Mouse (Mus musculus) myocyte (in vitro differentiated cells): ENCODE measurements at regions not wholly inside any gene's neighbourhood (a gene's known extent, or its start where the extent isn't known, plus 50 kb on each side); places are given as distances from the start of the nearest gene placed in this dataset.
A peak's percentile ranks its signal among the peaks of the same experiment; 100 is the strongest.

Experiments
- H3K27me3 ChIP-seq: one replicate; pipeline ENCODE4 v1.6.1; 2011; ENCODE audit not compliant: control insufficient read depth, insufficient read depth, insufficient read length
- H3K36me3 ChIP-seq: one replicate; pipeline ENCODE4 v1.6.1; 2011; ENCODE audit not compliant: control insufficient read depth, insufficient read depth
- H3K4me2 ChIP-seq: one replicate; pipeline ENCODE4 v1.6.1; 2011; ENCODE audit warnings: low read depth, control low read depth
- H3K4me3 ChIP-seq: one replicate; pipeline ENCODE4 v1.5.1; 2011; ENCODE audit warnings: mild to moderate bottlenecking, control low read depth, moderate library complexity
- H3K79me2 ChIP-seq: one replicate; pipeline ENCODE4 v1.6.1; 2011; ENCODE audit not compliant: control insufficient read depth, insufficient read depth
- H3ac ChIP-seq: one replicate; pipeline ENCODE4 v1.6.1; 2011; ENCODE audit not compliant: control insufficient read depth, insufficient read length
- CEBPB ChIP-seq: IDR thresholded peaks from 2 replicates; pipeline ENCODE4 v1.6.1; 2011; ENCODE audit warnings: mild to moderate bottlenecking, moderate library complexity; ENCODE audit not compliant: poor library complexity, insufficient read depth, severe bottlenecking
- E2F4 ChIP-seq: IDR thresholded peaks from one replicate; pipeline ENCODE4 v1.6.1; 2011; ENCODE audit warnings: mild to moderate bottlenecking, control low read depth, moderate library complexity; ENCODE audit not compliant: insufficient read depth
- MAX ChIP-seq: IDR thresholded peaks from one replicate; pipeline ENCODE4 v1.6.1; 2011; ENCODE audit warnings: low read depth, mild to moderate bottlenecking, control low read depth
- MYOD1 ChIP-seq, 3 experiments: IDR thresholded peaks; one replicate each; pipeline ENCODE4 v1.6.1; 2011; ENCODE audit warnings: control low read depth in 2 of 3, low read depth in 2 of 3, mild to moderate bottlenecking in 2 of 3, moderate library complexity in 1 of 3; ENCODE audit not compliant: insufficient read length in 2 of 3, control insufficient read depth in 1 of 3
- MYOG ChIP-seq, 3 experiments: IDR thresholded peaks; one replicate each; pipeline ENCODE4 v1.6.1; 2011; ENCODE audit warnings: control low read depth in 2 of 3, low read depth in 2 of 3, mild to moderate bottlenecking in 2 of 3; ENCODE audit not compliant: insufficient read length in 2 of 3, control insufficient read depth in 1 of 3, insufficient read depth in 1 of 3
- POLR2A ChIP-seq: IDR thresholded peaks from one replicate; pipeline ENCODE4 v1.6.1; 2011; ENCODE audit warnings: low read depth, mild to moderate bottlenecking, control low read depth, moderate library complexity; ENCODE audit not compliant: insufficient read length
- POLR2AphosphoS2 ChIP-seq: IDR thresholded peaks from one replicate; pipeline ENCODE4 v1.6.1; 2011; ENCODE audit warnings: low read depth, control low read depth; ENCODE audit not compliant: insufficient read length
- REST ChIP-seq: IDR thresholded peaks from one replicate; pipeline ENCODE4 v1.6.1; 2011; ENCODE audit warnings: mild to moderate bottlenecking, control low read depth, moderate library complexity; ENCODE audit not compliant: insufficient read depth, insufficient read length
- SRF ChIP-seq: IDR thresholded peaks from one replicate; pipeline ENCODE4 v1.6.1; 2011; ENCODE audit warnings: low read depth; ENCODE audit not compliant: control insufficient read depth, insufficient read length
- TCF12 ChIP-seq: IDR thresholded peaks from one replicate; pipeline ENCODE4 v1.6.1; 2011; ENCODE audit warnings: mild to moderate bottlenecking, control low read depth; ENCODE audit not compliant: poor library complexity, insufficient read depth, severe bottlenecking
- TCF3 ChIP-seq: IDR thresholded peaks from one replicate; pipeline ENCODE4 v1.6.1; 2011; ENCODE audit warnings: low read depth, control low read depth; ENCODE audit not compliant: insufficient read length
- USF1 ChIP-seq: IDR thresholded peaks from one replicate; pipeline ENCODE4 v1.6.1; 2011; ENCODE audit warnings: low read depth, mild to moderate bottlenecking, control low read depth, moderate library complexity

- H3K4me2 ChIP-seq, result no peak overlapping the region
- H3K36me3 ChIP-seq, result no peaks in the 10 kb centered on the region
- H3K79me2 ChIP-seq, result no peaks in the 10 kb centered on the region
- TF ChIP-seq MYOG (IDR thresholded peaks at IDR 0.05; ENCODE audit: control insufficient read depth in 1 of 3, insufficient read depth in 1 of 3, insufficient read length in 2 of 3, low read depth in 2 of 3), result no peak
- peaks cover 36% of the 10 kb centered on the region for H3K27me3 ChIP-seq
- no peak overlapping the region for H3K4me3 ChIP-seq
- no peak overlapping the region for H3ac ChIP-seq
Measured at GRCm38 (mm10) chr14:24957392-24957791, 470.5 kb downstream of the Rps24 start.

GRCm38 (mm10) chr14:24958821-24959220 is 471.9 kb downstream of the Rps24 start:
- Histone ChIP-seq H3K36me3 (no peaks in the 10 kb centered on the region), H3ac (no peak overlapping the region), H3K27me3 (peaks cover 36% of the 10 kb centered on the region), H3K79me2 (no peaks in the 10 kb centered on the region), H3K4me2 (no peak overlapping the region), H3K4me3 (no peak overlapping the region)
- TF ChIP-seq CEBPB (no peak), MAX (no peak), MYOG (IDR thresholded peaks at IDR 0.05; ENCODE audit: control insufficient read depth in 1 of 3, insufficient read depth in 1 of 3, insufficient read length in 2 of 3, low read depth in 2 of 3) (no peak), TCF12 (no peak), E2F4 (no peak)

- H3K79me2 ChIP-seq, result no peaks in the 10 kb centered on the region
- TF ChIP-seq SRF (no peak), TCF12 (no peak), E2F4 (no peak), CEBPB (no peak), REST (no peak)
- no peak overlapping the region for H3K4me3 ChIP-seq
- no peak overlapping the region for H3ac ChIP-seq
- H3K4me2 ChIP-seq, result no peak overlapping the region
- no peaks in the 10 kb centered on the region for H3K36me3 ChIP-seq
- H3K27me3 ChIP-seq, result peaks cover 36% of the 10 kb centered on the region
Measured at GRCm38 (mm10) chr14:24959401-24959800, 472.5 kb downstream of the Rps24 start.

GRCm38 (mm10) chr14:24960082-24960482 is 473.2 kb downstream of the Rps24 start:
- H3K4me3 ChIP-seq, result no peak overlapping the region
- no peaks in the 10 kb centered on the region for H3K36me3 ChIP-seq
- H3K27me3 ChIP-seq, result peaks cover 33% of the 10 kb centered on the region
- no peak overlapping the region for H3ac ChIP-seq
- TF ChIP-seq MYOG (IDR thresholded peaks at IDR 0.05; ENCODE audit: control insufficient read depth in 1 of 3, insufficient read depth in 1 of 3, insufficient read length in 2 of 3, low read depth in 2 of 3) (peak in 2 of 3 experiments; percentile 9 to 23), REST (no peak), MYOD1 (IDR thresholded peaks at IDR 0.05; ENCODE audit: control insufficient read depth in 1 of 3, insufficient read length in 2 of 3, low read depth in 2 of 3) (peak in 1 of 3 experiments; percentile 15)
- no peak overlapping the region for H3K4me2 ChIP-seq
- H3K79me2 ChIP-seq, result no peaks in the 10 kb centered on the region

- Histone ChIP-seq H3ac (no peak overlapping the region), H3K27me3 (peaks cover 25% of the 10 kb centered on the region), H3K79me2 (no peaks in the 10 kb centered on the region), H3K36me3 (no peaks in the 10 kb centered on the region), H3K4me3 (no peak overlapping the region), H3K4me2 (no peak overlapping the region)
- TF ChIP-seq MYOD1 (IDR thresholded peaks at IDR 0.05; ENCODE audit: control insufficient read depth in 1 of 3, insufficient read length in 2 of 3, low read depth in 2 of 3) (no peak), POLR2AphosphoS2 (no peak), SRF (no peak), USF1 (no peak), E2F4 (no peak), MAX (no peak), REST (no peak), TCF3 (no peak), MYOG (IDR thresholded peaks at IDR 0.05; ENCODE audit: control insufficient read depth in 1 of 3, insufficient read depth in 1 of 3, insufficient read length in 2 of 3, low read depth in 2 of 3) (no peak), CEBPB (no peak), POLR2A (no peak), TCF12 (no peak)
Measured at GRCm38 (mm10) chr14:24960875-24961274, 473.9 kb downstream of the Rps24 start.

GRCm38 (mm10) chr14:24961721-24962120 is 474.8 kb downstream of the Rps24 start:
- H3K79me2 ChIP-seq, result no peaks in the 10 kb centered on the region
- TF ChIP-seq USF1 (no peak), MYOG (IDR thresholded peaks at IDR 0.05; ENCODE audit: control insufficient read depth in 1 of 3, insufficient read depth in 1 of 3, insufficient read length in 2 of 3, low read depth in 2 of 3) (no peak), REST (no peak), POLR2A (no peak), TCF12 (no peak), CEBPB (no peak), E2F4 (no peak), MYOD1 (IDR thresholded peaks at IDR 0.05; ENCODE audit: control insufficient read depth in 1 of 3, insufficient read length in 2 of 3, low read depth in 2 of 3) (no peak), POLR2AphosphoS2 (no peak), SRF (no peak), MAX (no peak), TCF3 (no peak)
- H3K27me3 ChIP-seq, result peaks cover 23% of the 10 kb centered on the region
- H3K36me3 ChIP-seq, result no peaks in the 10 kb centered on the region
- H3K4me3 ChIP-seq, result no peak overlapping the region
- no peak overlapping the region for H3K4me2 ChIP-seq
- no peak overlapping the region for H3ac ChIP-seq
